Mouse (Mus musculus) G1E (cell line): ENCODE measurements at regions not wholly inside any gene's neighbourhood (a gene's known extent, or its start where the extent isn't known, plus 50 kb on each side); places are given as distances from the start of the nearest gene placed in this dataset.

ENCODE experiments used
- ATAC-seq: 2 replicates; pipeline ENCODE4 v1.8.0; 2016; ENCODE audit warnings: mild to moderate bottlenecking; ENCODE audit not compliant: insufficient number of reproducible peaks, poor library complexity, low FRiP score, severe bottlenecking; ENCODE audit errors: extremely low read depth
- DNase-seq: peaks from one replicate; pipeline ENCODE4 v3.0.0; 2012; ENCODE audit warnings: low spot score
- H3K27me3 ChIP-seq: 2 replicates; pipeline ENCODE4 v1.6.1; 2012; ENCODE audit warnings: mild to moderate bottlenecking, low read length, inconsistent platforms; ENCODE audit not compliant: insufficient read depth
- H3K36me3 ChIP-seq: replicated peaks from 2 replicates; pipeline ENCODE3; 2012; ENCODE audit warnings: mild to moderate bottlenecking, inconsistent platforms
- H3K4me1 ChIP-seq: 2 replicates; pipeline ENCODE4 v1.6.1; 2012; ENCODE audit warnings: low read depth, low read length, inconsistent platforms, mixed read lengths; ENCODE audit not compliant: insufficient read depth
- H3K4me3 ChIP-seq: 2 replicates; pipeline ENCODE4 v1.5.1; 2012; ENCODE audit warnings: low read depth, mild to moderate bottlenecking, inconsistent platforms, low read length, moderate library complexity, mixed read lengths
- H3K9me3 ChIP-seq: replicated peaks from 2 replicates; pipeline ENCODE4 v1.6.1; 2012; ENCODE audit warnings: inconsistent platforms
- CTCF ChIP-seq: IDR thresholded peaks from 2 replicates; pipeline ENCODE4 v1.5.1; 2012; ENCODE audit warnings: low read depth, low read length, inconsistent platforms, mixed read lengths
- GATA1 ChIP-seq: IDR thresholded peaks from 2 replicates; pipeline ENCODE4 v1.6.1; 2012; ENCODE audit warnings: borderline replicate concordance, low read length, inconsistent platforms, mixed read lengths
- GATA2 ChIP-seq: IDR thresholded peaks from 2 replicates; pipeline ENCODE4 v1.6.1; 2012; ENCODE audit warnings: low read depth, low read length, inconsistent platforms, borderline replicate concordance
- POLR2AphosphoS5 ChIP-seq: IDR thresholded peaks from 2 replicates; pipeline ENCODE4 v1.6.1; 2012; ENCODE audit warnings: low read depth, low read length, inconsistent platforms; ENCODE audit not compliant: insufficient replicate concordance
- TAL1 ChIP-seq: conservative IDR thresholded peaks from 2 replicates; pipeline ENCODE4 v1.6.1; 2012; ENCODE audit warnings: low read depth, low read length, inconsistent platforms, mixed read lengths

GRCm38 (mm10) chr8:125619336-125619906 lies 49.8 kb upstream of the Sipa1l2 start:
- TF ChIP-seq CTCF: no peak
- TF ChIP-seq TAL1: no peak
- TF ChIP-seq GATA2: no peak
- TF ChIP-seq POLR2AphosphoS5: no peak
- TF ChIP-seq GATA1: no peak
- DNase-seq (no peak), ATAC-seq (no peak)
- H3K4me3 ChIP-seq: no peak overlapping the region
- H3K36me3 ChIP-seq: no peaks in the 10 kb centered on the region
- H3K9me3 ChIP-seq: peaks cover 96% of the 10 kb centered on the region
- H3K27me3 ChIP-seq: no peaks in the 10 kb centered on the region
- H3K4me1 ChIP-seq: no peaks in the 10 kb centered on the region
